Mouse (Mus musculus): Measurements from ENCODE around the gene Ablim1. TPM values are rescaled to one million over a fixed set of nuclear protein-coding genes. Genes with fewer than 3 reads are reported as not detected.

Ablim1 gene
- total RNA-seq, 2 experiments from 2014 or later = 38.5 to 56.1 TPM

GRCm38 (mm10) chr19:57016995-57017784 lies 297.5 kb downstream of the Ablim1 start:
- Histone ChIP-seq H3K27ac (peak overlapping the region; percentile 51; the same call in 1 of the 2 replicates), H3K4me3 (peak overlapping the region; percentile 28)
- no peak for TF ChIP-seq CTCF (IDR thresholded peaks at IDR 0.05)
- intact Hi-C loops (cut with DNase I) = no loop called here
- no peak for DNase-seq

DNA sequence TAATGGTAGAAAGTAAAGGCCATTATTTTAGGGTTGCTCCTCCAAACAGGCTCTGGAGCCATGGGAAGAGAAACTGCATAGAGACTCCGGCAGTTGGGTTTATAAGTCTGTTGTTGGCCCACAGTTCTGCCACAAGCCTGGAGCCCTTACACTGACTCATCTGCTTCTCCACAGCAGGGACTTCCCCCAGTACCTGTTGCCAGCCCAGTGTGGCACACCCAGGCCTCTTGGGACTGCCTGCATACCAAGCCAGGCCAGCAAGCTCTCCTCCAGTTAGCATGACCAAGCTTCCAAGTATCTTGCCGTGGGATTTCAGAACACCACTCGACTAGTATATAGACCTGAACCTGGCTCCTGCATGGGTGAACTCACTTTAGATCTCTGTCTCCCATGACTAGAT lies 299.9 kb downstream of the Ablim1 start:
- DNase-seq = peak; percentile 77
- H3K27ac ChIP-seq = 0 out of 2 replicates have a peak overlapping the region, but pooled peaks have one; percentile 3
- H3K4me3 ChIP-seq = no peak overlapping the region
- TF ChIP-seq CTCF (IDR thresholded peaks at IDR 0.05) = no peak
- intact Hi-C loops (cut with DNase I) = no loop called here

DNA sequence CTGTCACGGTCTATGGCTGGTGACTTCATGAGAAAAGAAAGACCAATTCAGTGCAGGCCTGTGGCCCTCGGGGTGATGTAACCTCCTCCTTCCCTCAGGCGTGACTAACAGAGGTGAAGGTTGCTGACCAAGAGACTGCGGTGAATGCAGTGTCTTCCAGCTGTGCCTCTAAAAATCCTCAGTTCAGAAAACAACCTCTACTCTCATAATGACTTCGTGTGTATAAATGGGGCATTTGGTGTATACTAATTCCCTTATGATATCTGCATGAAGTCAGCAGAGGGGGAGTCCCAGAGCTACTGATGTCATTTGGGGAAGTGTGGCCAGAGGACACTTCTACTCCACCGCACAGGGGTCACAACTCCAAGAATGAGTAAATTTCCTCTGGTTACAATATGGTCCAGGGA lies 301.4 kb downstream of the Ablim1 start:
- intact Hi-C loops (cut with DNase I) = no loop called here
- no peak for TF ChIP-seq CTCF (IDR thresholded peaks at IDR 0.05)
- no peak for DNase-seq
- no peak overlapping the region for H3K4me3 ChIP-seq
- no peak overlapping the region for H3K27ac ChIP-seq

DNA sequence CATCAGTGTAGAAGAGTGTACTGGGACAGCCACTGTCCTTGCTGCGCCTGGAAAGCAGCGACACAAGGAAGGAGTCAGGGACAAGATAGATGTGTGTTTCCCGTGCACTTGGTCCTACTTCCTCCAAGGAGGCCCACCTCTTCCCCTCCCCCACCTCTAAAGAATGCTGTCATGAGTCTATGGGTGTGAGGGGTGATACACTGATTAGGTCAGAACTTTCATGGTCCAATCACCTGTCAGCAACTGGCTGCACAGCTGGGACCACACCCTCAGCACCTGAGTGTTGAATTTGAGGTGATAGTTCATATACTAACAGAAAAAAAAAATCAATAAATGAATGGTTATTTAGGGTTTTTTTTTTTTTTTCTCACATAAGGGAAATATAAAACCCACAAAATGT lies 302.7 kb downstream of the Ablim1 start:
- DNase-seq = no peak
- no peak for TF ChIP-seq CTCF (IDR thresholded peaks at IDR 0.05)
- H3K27ac ChIP-seq = no peak overlapping the region
- intact Hi-C loops (cut with DNase I) = no loop called here
- no peak overlapping the region for H3K4me3 ChIP-seq

- intact Hi-C loops (cut with DNase I) = no loop called here
- DNase-seq = no peak
Observed at GRCm38 (mm10) chr19:57010064-57010463, 304.7 kb downstream of the Ablim1 start.

DNA sequence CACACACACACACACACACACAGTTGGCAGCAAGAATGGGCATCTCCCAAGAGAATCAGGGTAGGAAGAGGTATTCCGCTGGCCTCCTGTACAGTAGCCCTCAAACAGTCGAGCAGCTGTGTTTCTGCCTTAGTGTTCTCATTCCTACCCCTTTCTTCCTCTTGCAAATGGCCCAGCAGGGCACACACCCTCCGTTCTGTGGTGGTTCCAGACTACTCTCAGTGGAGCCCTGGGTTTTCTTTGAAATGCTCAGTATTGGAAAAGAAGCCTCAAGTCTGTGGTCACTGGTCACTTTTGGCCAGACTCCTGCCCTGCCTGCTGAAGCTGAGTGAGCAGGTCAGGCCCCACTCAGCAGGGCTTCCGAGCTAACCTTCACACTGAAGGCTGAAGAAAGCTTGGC lies 305.1 kb downstream of the Ablim1 start:
- Histone ChIP-seq H3K4me3 (no peak overlapping the region), H3K27ac (no peak overlapping the region)
- TF ChIP-seq CTCF (IDR thresholded peaks at IDR 0.05) = no peak
- intact Hi-C loops (cut with DNase I) = loop anchor here (2.0 kb wide), 2 partner anchors 21 to 91 kb away; no protein-coding TSS in a partner anchor
- no peak for DNase-seq

More at GRCm38 (mm10) chr19:57010064-57010463, 304.7 kb downstream of the Ablim1 start:
- Histone ChIP-seq H3K27ac (no peak overlapping the region), H3K4me3 (no peak overlapping the region)
- TF ChIP-seq CTCF (IDR thresholded peaks at IDR 0.05) = no peak

- H3K4me3 ChIP-seq = peak within 1 kb of the TSS; percentile 89
- TF ChIP-seq CTCF (IDR thresholded peaks at IDR 0.05) = peak; percentile 83
- intact Hi-C loops (cut with DNase I) = loop anchor here (2.0 kb wide), 2 partner anchors 23 to 89 kb away; no protein-coding TSS in a partner anchor
- H3K27ac ChIP-seq = peak within 1 kb of the TSS; percentile 81
- DNase-seq = peak; percentile 76
Observed at GRCm38 (mm10) chr19:57007781-57008710, 306.7 kb downstream of the Ablim1 start, which contains the start of gene Afap1l2. TSS of gene Afap1l2 (minus strand) at chr19:57008228.

DNA sequence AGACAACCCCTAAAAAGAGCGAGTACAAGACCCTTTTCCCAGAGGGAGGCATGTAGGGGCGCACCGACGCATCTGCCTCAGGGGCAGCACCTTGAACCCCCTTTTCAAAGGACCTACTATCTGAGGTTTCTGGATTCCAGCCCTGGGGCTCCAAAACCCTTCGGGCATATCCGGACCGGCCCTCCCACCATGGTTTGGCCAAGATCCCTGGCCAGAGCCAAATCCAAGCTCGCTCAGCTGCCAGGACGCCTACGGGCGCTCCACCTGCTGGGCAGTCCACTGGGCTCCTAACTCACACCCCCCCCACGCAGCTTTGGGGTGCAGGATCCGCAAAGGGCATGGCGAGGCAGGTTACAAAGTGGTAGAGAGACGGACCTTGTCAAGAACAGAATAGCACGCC lies 307.4 kb downstream of the Ablim1 start:
- Histone ChIP-seq H3K4me3 (peak overlapping the region; percentile 89), H3K27ac (peak overlapping the region; percentile 81)
- intact Hi-C loops (cut with DNase I) = no loop called here
- DNase-seq = peak; percentile 72
- peak; percentile 50 for TF ChIP-seq CTCF (IDR thresholded peaks at IDR 0.05)

GRCm38 (mm10) chr19:57006841-57007240 lies 307.9 kb downstream of the Ablim1 start:
- Histone ChIP-seq H3K27ac (peak overlapping the region; percentile 81), H3K4me3 (peak overlapping the region; percentile 89)
- intact Hi-C loops (cut with DNase I) = no loop called here

GRCm38 (mm10) chr19:57005062-57005461 lies 309.7 kb downstream of the Ablim1 start:
- Histone ChIP-seq H3K27ac (no peak overlapping the region), H3K4me3 (no peak overlapping the region)
- intact Hi-C loops (cut with DNase I) = no loop called here
- DNase-seq = peak; percentile 83
- no peak for TF ChIP-seq CTCF (IDR thresholded peaks at IDR 0.05)

More at GRCm38 (mm10) chr19:57006841-57007240, 307.9 kb downstream of the Ablim1 start:
- TF ChIP-seq CTCF (IDR thresholded peaks at IDR 0.05) = no peak
- no peak for DNase-seq

- Histone ChIP-seq H3K4me3 (peak overlapping the region; percentile 36), H3K27ac (peak overlapping the region; percentile 67)
- intact Hi-C loops (cut with DNase I) = no loop called here
- no peak for TF ChIP-seq CTCF (IDR thresholded peaks at IDR 0.05)
- peak; percentile 37 for DNase-seq
Observed at GRCm38 (mm10) chr19:57003460-57003810, 311.3 kb downstream of the Ablim1 start.

- TF ChIP-seq CTCF (IDR thresholded peaks at IDR 0.05) = no peak
- DNase-seq = no peak
- intact Hi-C loops (cut with DNase I) = no loop called here
- Histone ChIP-seq H3K4me3 (peak overlapping the region; percentile 36), H3K27ac (peak overlapping the region; percentile 67)
Observed at GRCm38 (mm10) chr19:57002741-57003459, 311.8 kb downstream of the Ablim1 start.
